In the genomic region with DNA sequence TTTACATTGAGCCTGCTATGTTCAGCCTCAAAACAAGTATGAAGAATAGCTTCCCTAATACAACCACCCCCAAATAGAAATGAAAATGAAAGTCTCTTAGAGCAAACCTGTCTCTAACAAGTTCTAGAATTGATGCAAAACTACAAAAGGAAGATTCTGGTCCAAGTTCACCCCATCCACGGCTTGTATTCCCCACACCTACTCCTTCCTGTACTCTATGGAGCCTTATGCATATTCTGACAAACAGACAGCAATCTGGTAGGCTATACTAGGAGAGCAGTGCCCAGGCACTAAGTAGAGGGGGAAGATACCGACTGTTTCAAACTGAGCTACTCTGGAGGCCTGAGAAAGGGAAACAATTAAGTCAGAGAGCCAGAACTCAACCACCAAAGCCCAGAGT, we compare ENCODE assay signal across 15 mouse cellular contexts. TPM values are rescaled to one million over a fixed set of nuclear protein-coding genes. Genes with fewer than 3 reads are reported as not detected.
DNase-seq lines count a peak whose midpoint lies in the region; ATAC-seq and TF ChIP-seq lines count a peak whose summit lies in the region.
"Had no signal": no experiment of that assay in that cellular context is flagged by ENCODE, and none has a peak within 500 bp of the region (broad histone marks: within the 10 kb centered on the region; RNA-seq: fewer than 3 reads in every experiment).

No protein-coding gene starts in this region.

- 37% methylated on average over 2 of the region's 2 CpGs for WGBS in heart, embryonic 14.5 days
- WGBS in lung, adult 2 months = 18% methylated on average over 2 of the region's 2 CpGs
- 51% methylated on average over 2 of the region's 2 CpGs for WGBS in midbrain, embryonic 16.5 days

- H3K9ac ChIP-seq in heart, embryonic 14.5 days (ENCODE audit: low read length) = 0 out of 2 replicates have a peak overlapping the region, but pooled peaks have one; percentile 30
- no peak overlapping the region for H3K9ac ChIP-seq in midbrain, embryonic 16.5 days (ENCODE audit: low read depth, low read length)
- H3K9ac ChIP-seq: liver, embryonic 12.5 days; neural tube, embryonic 12.5 days had no signal

- no peak for TF ChIP-seq CTCF in lung, adult 2 months (IDR thresholded peaks at IDR 0.05; ENCODE audit: insufficient read depth, low read length)

- no peak overlapping the region for H3K4me2 ChIP-seq in heart, embryonic 14.5 days (ENCODE audit: low read length)
- H3K4me2 ChIP-seq in midbrain, embryonic 16.5 days (ENCODE audit: low read length) = no peak overlapping the region
- H3K4me2 ChIP-seq: liver, embryonic 12.5 days; neural tube, embryonic 12.5 days had no signal

- H3K27ac ChIP-seq in heart, embryonic 14.5 days (replicated peaks in 1 of 2; ENCODE audit: control insufficient read depth in 1 of 2, insufficient read depth in 1 of 2, low read depth in 2 of 2, low read length in 2 of 2) = peak overlapping the region in 1 of 2 experiments; percentile 28; a peak in 1 of 4 replicates
- H3K27ac ChIP-seq in midbrain, embryonic 16.5 days (ENCODE audit: low read length) = peak overlapping the region; percentile 32
- H3K27ac ChIP-seq: kidney, postnatal 0 days; liver, embryonic 12.5 days; neural tube, embryonic 12.5 days had no signal

- intact Hi-C loops in heart, postnatal 14 days (cut with DNase I) = no loop called here

- H3K27me3 ChIP-seq in heart, embryonic 14.5 days (ENCODE audit: control insufficient read depth, insufficient read depth, low read length) = no peaks in the 10 kb centered on the region
- H3K27me3 ChIP-seq in midbrain, embryonic 16.5 days (ENCODE audit: control insufficient read depth, insufficient read depth, low read depth, low read length) = no peaks in the 10 kb centered on the region
- H3K27me3 ChIP-seq: liver, embryonic 12.5 days; neural tube, embryonic 12.5 days had no signal

- no peak for TF ChIP-seq POLR2A in lung, adult 2 months (IDR thresholded peaks at IDR 0.05; ENCODE audit: borderline replicate concordance, extremely low read depth, low read depth, low read length)

- H3K9me3 ChIP-seq in heart, embryonic 14.5 days (ENCODE audit: control insufficient read depth, low read length) = no peaks in the 10 kb centered on the region
- no peaks in the 10 kb centered on the region for H3K9me3 ChIP-seq in midbrain, embryonic 16.5 days (replicated peaks; ENCODE audit: control insufficient read depth, low read length, poor library complexity, severe bottlenecking)
- H3K9me3 ChIP-seq: liver, embryonic 12.5 days; neural tube, embryonic 12.5 days had no signal

- H3K4me1 ChIP-seq in heart, embryonic 14.5 days (ENCODE audit: control insufficient read depth in 2 of 2, insufficient read depth in 2 of 2, low read length in 2 of 2) = peaks cover 5 to 34% of the 10 kb centered on the region in 2 experiments; a peak in 3 of 4 replicates
- peaks cover 11% of the 10 kb centered on the region for H3K4me1 ChIP-seq in lung, adult 2 months (ENCODE audit: control insufficient read depth, insufficient read depth, low read length)
- H3K4me1 ChIP-seq in midbrain, embryonic 16.5 days (ENCODE audit: control insufficient read depth, insufficient read depth, low read length) = peaks cover 20% of the 10 kb centered on the region

- H3K36me3 ChIP-seq in heart, embryonic 14.5 days (ENCODE audit: control insufficient read depth, insufficient read depth, low read length) = peaks cover 9% of the 10 kb centered on the region; the same call in 1 of the 2 replicates
- H3K36me3 ChIP-seq in midbrain, embryonic 16.5 days (ENCODE audit: control insufficient read depth, insufficient read depth, low read length) = no peaks in the 10 kb centered on the region
- H3K36me3 ChIP-seq: neural tube, embryonic 12.5 days had no signal

- H3K4me3 ChIP-seq in heart, embryonic 14.5 days (ENCODE audit: control insufficient read depth in 1 of 2, insufficient read depth in 1 of 2, low read depth in 1 of 2, low read length in 2 of 2) = no peak overlapping the region
- peak overlapping the region; percentile 9 for H3K4me3 ChIP-seq in lung, adult 2 months (replicated peaks; ENCODE audit: extremely low read depth, low read depth, low read length)
- H3K4me3 ChIP-seq in midbrain, embryonic 16.5 days (ENCODE audit: low read depth, low read length) = no peak overlapping the region
- H3K4me3 ChIP-seq: liver, embryonic 12.5 days; neural tube, embryonic 12.5 days had no signal

- ATAC-seq in heart, embryonic 14.5 days (ENCODE audit: insufficient number of reproducible peaks, insufficient read depth, low FRiP score, low read depth) = no peak
- ATAC-seq in activated CD4-positive, CD25-positive, alpha-beta regulatory T cell, adult 4 months = peak; percentile 52
- ATAC-seq in midbrain, embryonic 16.5 days = no peak
- ATAC-seq: liver, embryonic 12.5 days had no signal

- DNase-seq in heart, postnatal 14 days = no peak
- no peak for DNase-seq in lung, adult 2 months
- no peak for DNase-seq in lung, postnatal 25 days (ENCODE audit: low spot score)
- DNase-seq in right cerebral cortex, postnatal 36 days (ENCODE audit: low spot score in 2 of 2) = no peak
- DNase-seq in thymus, postnatal 4 days = no peak
- DNase-seq: adrenal gland, postnatal 14 days; cerebellum, adult 18-20 months; gastrocnemius, postnatal 25 days; layer of hippocampus, postnatal 36 days had no signal

RNA-seq across cellular contexts. Expression of gene Trim44, which starts 23.6 kb away (rescaled TPM):
- polyA plus RNA-seq in heart, embryonic 14.5 days (2014; fragmentation: Nextera tagmentation; extraction: Ambion mirVana) = 33.0 and 35.0 TPM in 2 replicates
- total RNA-seq in heart, postnatal 14 days (2021) = 10 to 100 TPM; 30.0 to 31.3 TPM
- polyA plus RNA-seq in lung, adult 2 months (2012; rRNA removed) = 26.9 and 34.2 TPM in 2 replicates
- 1 to 10 TPM; 5.7 to 6.8 TPM for polyA plus RNA-seq in activated CD4-positive, CD25-positive, alpha-beta regulatory T cell, adult 4 months (2017; shearing (Covaris generic))
- 57.1 and 59.6 TPM in 2 replicates for polyA plus RNA-seq in midbrain, embryonic 16.5 days (2015; fragmentation: Nextera tagmentation; extraction: Ambion mirVana)
